Mouse (Mus musculus): ENCODE data around the gene Rlbp1.

Rlbp1 gene

DNA sequence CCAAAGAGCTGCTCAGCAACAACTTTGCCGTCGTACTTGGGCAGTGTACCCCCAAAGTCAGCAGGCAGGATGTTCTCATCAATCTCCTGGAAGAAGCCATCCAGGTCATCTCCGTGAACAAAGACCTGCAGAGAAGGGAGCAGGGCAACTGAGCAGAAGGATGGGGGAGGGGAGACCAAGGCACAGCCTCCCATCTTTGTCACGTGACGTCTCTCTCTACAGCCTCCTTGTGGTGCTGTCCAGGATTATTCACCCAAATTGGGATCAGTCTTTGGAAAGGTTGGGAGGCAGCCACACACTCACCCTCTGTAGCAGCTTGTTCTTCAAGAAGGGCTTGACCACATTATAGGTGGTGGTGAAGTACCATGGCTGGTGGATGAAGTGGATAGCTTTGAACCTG is 11.3 kb downstream of the Rlbp1 start:
- DNase-seq: no peak

DNA sequence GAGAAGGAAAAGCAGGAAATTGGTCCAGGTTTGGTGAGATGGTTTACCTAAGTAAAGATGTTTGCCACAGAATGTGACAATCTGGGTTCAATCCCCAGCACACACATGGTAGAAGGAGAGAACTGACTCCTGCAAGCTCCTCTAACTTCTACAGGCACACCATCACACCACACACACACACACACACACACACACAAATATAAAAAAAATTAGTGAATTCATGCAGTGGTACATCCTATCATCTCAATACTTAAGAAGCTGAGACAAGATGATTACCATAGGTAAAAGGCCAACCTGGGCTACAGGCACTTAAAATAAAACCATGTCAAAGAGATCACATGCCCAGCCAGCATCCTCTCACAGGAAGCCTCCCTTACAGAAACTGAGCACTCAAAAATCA is 12.8 kb downstream of the Rlbp1 start:
- no peak for DNase-seq

DNA sequence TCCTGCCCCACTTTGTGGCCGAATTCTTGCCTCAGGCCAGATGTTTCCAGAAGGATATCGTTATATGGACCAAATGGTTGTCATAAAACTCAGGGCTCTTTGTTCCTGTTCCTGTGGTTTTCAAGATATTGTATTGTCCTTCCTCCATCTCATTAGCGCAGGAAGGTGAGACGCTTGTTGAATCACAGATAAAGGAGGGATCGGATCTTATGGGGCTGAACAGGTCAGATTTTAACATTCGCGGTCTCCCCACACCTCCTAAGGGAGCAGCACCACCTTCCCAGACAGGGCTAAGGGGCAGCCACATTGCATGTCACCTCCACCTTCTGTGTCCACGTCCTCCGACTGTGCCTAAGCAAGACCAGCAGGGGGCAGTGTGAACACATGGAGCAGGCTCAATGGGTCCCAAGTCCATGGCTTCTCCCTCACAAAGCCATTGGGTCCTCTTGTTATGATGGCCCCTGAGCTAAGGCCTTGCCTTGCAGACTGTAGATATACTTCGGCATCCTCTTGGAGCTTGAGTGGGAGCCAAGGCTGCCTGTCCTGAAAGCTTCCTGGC is 15.4 kb downstream of the Rlbp1 start:
- peak; percentile 94 for DNase-seq

DNA sequence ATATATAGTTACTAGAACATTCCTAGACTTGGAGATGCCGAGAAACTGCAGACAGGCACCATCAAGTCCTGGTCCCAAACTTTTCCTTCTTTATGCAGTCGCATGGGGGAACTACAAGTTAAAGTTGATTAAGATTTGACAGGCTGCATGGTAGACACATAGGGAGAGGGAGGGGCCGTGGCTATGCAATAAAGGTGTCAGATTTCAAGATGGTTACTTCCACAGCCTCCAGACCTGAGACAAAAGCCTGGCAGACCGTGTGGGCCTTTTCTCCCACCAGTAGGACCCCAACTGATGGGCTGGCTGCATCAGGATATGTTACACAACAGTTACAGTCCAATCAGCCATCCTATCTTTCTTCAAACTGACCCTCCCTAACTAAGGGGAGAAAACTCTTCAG is 17.4 kb downstream of the Rlbp1 start:
- no peak for DNase-seq

DNA sequence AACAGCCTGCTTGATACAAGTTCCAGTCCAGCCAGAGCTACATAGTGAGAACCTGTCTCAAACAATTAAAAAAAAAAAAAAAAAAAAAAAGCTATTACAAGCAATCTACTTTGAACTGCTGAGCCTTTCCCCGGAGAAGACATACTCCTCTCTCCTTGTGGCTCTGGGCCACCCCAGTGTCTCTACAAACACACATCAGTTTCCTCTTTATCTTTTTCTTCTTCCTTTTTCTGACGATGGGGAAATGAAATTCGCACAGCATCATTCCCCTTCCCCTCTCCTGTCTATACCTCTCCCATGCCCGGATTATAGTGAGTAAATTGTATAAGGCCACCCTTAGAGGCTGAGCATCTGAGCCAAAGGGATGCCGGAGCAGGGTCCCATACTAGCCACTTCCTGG is 18.2 kb downstream of the Rlbp1 start:
- DNase-seq: no peak

DNA sequence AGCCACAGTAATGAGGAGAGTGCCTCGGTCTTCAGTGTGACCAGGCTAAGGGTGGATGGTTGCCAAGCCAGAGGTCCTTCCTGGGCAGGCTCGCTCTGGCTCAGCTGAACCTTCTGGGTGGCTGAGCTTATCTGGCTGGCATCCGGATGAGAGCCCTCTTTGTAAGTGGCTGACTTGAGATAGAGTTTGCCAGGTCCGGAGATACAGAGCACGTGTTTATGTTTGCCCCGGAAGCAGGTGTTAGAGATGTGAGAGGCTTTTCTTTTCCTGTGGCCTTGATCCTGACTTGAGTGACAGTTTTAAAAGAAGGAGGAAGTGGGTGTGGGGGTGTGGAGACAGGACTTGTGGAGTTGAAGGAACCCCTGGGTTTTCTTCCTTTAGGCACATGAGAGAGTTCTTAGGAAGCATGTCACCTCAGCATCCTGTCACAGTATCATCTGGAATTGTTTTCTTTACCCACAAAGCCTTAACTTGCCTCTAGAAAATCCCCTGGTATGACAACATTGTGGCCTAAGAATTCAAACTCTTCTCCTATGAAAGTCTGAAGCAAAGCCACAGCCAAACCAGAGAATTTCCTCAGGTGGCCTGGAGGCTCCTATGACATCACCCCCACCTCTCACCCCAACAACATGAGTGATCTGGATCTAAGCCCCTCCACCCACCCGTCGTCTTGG is 23.3 kb downstream of the Rlbp1 start:
- peak; percentile 98 for DNase-seq

DNA sequence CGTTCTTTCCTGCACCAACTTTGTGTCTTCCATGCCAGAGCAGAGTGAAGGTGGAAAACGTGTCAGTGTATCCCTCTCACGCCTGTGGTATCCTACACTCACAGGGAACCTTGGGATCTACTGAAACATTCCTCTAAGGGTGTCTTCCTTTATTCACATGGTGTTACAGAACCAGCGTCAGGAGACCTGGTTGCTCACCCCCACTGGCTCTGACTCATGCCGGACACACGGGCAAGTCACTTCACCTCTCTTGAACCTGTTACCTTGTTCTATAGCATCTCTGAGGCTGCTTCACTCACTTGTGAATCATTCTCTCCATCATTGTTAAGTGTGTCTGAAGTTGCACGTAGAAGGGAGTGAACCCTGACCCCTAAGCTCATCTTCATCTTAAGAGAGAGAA is 24.0 kb downstream of the Rlbp1 start:
- DNase-seq: no peak

DNA sequence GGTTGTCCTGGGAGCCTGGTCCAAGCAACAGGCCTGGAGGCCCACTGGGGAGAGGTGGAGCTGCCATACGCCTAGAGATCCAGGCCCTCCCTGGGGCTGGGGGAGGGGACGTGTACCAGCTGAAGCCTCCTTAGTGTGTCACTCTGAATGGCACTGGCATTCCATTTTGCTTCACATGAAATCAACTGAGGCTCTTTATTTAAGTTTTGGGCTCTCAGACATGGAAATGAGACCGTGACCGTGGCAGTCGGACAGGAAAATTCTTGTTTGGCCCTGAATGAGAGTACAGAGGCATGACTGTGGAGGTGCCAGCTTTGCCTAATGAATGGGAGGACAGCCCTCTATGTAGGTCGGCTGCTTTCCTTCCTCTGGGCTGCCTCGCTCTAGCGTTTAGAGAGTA is 24.6 kb downstream of the Rlbp1 start:
- no peak for DNase-seq

DNA sequence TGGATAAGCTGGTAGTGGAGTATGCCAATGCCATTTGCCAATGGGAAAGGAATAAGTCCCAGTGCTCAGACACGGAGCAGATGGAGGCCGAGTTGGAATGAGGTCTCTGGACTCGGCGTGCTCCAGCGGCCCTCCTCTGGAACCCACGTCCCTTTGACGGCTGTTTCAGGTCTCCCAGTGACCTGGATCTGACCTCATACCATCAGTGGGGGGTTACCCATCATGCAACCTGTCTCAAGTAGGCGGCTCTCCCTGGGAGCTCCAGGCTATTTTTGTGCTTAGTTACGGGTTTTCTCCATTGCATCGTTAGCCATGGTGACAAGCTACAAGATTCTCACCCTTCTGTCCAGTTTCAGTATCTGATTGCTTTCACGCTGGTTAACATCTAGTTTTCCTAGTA is 26.8 kb downstream of the Rlbp1 start:
- DNase-seq: no peak

DNA sequence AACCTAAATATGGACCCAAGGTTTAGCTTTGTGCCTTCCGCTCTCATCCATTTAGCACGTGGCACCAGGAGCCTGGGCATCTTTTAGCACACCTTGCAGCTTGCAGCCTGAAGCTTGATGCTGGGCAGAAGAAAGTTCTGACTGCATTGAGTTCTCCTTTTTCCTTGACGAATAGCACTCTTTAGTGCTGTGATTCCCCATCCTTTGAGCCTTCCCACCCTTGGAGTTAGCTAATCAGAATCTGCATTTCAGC is 27.7 kb downstream of the Rlbp1 start:
- DNase-seq: no peak

DNA sequence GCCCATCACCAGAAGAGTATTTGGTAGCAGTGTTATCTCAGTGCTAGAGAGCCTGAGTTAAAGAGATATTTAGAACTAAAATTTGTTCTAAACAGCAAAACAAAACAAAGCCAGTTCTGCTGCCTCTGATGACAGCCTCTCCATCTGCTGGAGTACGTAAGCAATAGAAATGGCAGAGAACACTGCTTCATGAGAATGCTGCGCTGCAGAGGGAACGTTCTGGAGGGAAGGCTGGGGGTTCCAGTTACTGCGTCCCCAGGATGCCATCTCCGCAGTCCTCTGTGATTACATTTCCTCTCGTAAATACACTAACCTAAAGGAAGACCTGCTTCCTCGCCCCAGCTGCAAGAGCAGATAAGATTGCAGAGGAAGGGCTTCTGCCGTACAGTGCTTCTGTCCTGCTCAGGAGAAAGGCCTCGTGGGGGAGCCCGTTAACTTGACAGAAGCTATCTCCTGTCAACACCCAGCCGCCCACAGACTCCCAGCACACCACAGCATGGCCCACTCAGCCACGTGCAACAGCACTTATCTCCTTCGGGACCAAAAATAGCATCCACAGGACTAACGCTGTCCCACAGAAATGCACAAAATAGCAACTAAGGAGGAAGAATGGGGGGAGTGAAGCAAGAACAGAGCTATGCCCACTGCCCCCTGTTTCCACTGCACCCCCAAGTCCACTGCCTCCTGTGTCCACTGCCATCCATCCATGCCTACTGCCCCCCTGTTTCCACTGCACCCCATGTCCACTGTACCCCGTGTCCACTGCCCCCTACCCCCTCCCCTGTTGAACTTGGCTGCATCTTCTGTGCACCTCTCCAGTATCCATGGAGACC is 28.3 kb downstream of the Rlbp1 start:
- peak; percentile 97 for DNase-seq

DNA sequence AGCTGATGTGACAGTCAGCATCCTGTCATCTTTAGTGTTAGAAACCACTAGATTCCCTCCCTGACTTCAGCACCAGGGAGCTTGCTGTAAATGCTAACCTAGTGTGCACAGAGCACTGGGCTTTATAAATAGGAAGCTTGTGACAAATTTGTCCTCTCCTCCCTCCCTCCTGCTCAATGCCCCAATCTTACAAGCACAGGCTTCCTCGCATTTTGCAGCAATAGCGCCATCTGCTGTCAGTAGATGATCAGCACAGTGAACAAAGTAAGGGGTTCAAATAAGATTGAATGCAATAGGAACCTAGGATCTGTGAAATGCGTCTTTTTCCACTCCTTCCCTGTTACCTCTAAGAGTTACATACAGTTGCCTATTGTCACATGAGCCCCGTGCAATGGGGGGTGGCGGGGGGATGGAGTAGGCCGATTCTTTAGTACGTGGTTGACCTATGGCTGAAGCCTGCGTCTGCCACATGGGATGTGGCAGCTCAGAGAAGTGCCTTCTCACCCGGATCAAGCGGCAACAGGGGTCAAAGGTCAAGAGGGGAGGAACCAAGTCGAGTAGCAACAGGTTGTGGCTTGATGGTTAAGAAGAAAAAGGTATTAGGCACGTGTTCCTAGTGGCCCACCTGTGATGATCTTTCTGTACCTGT is 37.0 kb downstream of the Rlbp1 start:
- peak; percentile 95 for DNase-seq

DNA sequence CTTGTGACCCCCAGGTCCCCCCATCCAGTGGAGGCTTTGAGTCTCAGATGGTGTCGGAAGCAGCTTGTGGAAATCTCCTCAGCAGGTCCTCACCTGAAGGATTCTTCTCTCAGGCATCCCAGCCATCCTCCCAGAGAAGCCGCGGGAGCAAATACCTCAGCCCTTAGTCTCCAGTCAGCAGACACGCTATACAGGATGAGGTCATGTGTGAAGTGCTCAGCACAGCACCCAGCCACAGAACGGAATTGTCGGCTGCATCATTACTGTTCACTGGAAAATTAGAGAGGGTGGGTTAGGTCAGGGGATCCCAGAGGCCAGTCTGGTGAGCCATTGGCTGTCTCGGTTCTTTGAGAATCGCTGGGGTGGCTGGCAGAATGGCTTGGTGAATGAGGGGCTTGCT is 38.0 kb downstream of the Rlbp1 start:
- no peak for DNase-seq

DNA sequence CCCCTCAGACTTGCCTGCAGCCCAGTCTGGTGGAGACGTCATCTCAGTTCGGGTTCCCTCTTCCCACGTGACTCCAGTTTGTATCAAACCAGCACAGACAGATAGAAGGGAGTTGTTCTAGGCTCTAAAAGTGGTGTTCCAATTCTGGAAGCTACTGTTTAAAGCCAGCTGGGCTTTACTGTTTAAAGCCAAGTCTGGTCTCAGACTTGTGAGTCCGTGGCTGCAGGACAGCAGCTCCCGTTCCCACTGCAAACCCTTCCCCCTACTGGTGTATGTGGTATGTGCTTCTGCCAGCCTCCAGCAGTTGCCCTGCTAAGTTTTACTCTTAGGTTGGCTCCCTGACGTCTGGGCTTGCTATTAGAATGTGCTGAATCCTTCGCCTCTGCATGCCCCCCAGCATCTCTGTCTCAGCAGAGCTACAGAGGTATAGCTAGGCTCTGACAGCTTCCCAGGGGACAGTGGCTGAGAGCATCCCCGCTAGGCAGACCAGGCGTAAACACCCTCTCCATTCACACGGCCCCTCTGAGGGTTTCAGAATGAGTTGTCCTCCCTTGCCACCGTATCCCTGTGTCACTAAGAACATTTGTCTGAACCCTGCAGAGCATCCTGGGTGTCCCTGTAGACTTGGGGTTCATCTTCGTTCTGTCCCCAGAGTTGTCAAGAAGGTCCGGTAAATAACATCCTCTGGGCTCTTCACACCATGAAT is 39.6 kb downstream of the Rlbp1 start:
- DNase-seq: no peak

DNA sequence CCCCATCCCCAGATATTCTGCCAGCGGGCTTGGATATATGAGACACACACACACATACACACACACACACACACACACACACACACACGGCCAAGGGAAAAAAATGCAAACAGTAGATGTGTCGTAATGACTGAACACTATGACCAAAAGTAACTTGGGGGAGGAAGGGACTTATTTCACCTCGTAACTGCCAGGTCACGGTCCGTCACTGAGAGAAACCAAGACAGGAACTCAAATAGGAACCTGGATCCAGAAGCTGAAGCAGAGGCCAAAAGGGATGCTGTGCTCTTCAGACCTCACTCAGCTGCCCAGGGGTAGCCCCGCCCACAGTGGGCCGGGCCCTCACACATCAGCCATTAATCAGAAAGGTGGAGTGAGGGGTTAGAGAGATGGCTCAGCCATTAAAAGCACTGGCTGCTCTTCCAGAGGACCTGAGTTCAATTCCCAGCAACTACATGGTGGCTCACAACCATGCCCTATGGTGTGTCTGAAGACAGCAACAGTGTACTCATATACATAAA is 40.2 kb downstream of the Rlbp1 start:
- DNase-seq: no peak

DNA sequence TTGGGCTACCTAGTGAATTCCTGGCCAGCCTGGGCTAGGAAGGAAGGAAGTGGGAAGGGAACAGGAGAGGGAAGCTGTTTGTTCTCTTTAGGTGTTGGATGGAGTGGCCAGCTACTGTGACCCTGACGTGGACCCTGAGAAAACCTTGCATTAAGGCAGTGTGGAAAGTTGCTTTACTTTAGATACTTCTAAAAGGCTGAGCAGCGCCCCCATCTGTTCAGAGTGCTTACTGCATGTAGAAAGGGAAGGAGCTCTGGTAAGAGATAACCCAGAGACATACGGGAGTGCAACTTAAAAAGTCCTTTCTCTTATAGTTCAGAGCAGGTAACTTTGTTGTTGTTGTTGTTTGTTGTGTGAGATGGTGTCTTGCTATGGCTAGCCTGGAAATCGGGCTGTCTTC is 40.9 kb downstream of the Rlbp1 start:
- DNase-seq: no peak

DNA sequence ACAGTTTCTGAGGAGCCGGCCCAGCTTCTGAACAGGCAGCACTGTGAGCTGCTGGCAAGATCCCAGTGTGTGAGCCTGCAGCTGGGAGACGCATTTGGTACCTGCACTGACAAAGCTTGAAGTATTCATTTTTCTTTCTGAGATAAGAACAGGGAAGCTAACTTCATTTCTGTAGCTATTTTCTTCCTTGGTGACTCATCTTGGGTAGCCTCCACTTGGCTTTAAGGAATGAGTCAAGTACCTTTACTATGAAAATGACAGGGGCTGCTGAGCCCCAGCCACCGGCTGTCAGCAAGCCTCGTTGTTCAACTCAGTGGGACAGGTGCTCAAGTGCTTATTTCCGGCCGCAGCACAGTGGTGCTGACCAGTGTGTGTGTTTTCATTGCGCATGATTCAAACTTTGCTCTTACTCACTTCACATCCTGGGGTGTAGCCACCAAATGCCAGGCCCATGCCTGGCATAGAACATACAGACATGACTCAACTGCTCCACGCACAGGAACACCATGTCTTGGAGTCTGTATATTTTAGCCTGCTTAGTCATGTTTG is 50.4 kb downstream of the Rlbp1 start:
- no peak for DNase-seq

DNA sequence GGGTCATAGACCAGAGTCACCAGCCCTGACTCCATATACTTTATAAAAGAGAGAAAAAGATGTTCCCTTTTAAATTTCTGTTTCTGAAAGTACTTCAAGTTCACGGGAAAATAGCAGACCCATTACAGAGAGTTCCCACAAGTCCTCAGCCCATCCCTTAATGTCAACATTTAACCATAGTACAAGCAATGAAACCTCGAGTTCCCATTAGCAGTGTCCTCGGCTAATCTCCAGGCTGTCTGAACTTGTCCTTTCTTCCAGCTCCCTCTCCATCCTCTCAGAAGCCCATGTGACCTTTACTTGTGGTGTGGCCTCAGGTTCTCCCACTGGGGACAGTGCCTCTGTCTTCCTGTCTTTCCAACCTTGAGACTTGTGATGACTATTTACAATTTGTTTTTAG is 53.4 kb downstream of the Rlbp1 start:
- DNase-seq: no peak

DNA sequence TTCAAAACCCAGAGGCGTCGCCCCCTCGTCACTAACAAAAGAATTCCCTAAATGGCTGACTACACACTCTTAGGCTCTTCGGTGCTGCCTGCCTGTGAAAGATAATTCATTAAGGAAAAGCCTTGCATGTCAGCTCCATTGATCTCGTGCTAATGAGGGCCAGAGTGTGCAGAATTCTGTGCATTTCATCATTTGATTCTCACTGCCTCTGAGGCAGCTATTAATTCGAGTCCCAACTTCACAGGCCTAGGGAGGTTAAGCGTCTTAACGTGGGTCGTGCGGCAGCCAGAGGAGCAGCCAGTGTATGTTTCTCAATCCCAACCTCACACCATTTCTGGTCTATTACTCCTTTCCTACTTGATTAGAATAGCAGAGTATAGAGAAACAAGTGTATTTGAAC is 55.7 kb downstream of the Rlbp1 start:
- no peak for DNase-seq

DNA sequence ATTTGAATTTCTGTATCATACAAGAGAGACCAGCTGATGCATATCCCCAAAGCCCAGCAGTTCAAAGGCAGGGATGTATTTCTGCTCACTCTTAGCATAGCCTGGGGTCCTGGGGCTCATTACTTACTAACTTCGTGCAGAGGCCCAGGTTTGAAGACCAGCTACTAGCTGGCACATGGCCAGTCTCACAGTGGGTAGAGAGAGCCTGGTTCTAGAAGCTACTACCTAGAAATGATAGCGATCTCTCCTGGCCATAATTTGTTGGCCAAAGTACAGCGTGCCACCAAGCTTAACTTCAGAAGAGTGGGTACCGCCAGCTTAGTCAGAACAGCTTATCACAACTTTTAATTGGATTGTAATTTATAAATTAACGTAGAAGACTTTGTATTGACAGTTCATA is 58.1 kb downstream of the Rlbp1 start:
- DNase-seq: no peak

Measured in heart, adult 11 months (tissue).